Comparison of ENCODE assay signal across 14 mouse cellular contexts in genomic region chr11:59176921-59177320, GRCm38 (mm10). TPM values are rescaled to one million over a fixed set of nuclear protein-coding genes. Genes with fewer than 3 reads are reported as not detected.
DNase-seq lines count a peak whose midpoint lies in the region; ATAC-seq lines count a peak whose summit lies in the region.
"Had no signal": no experiment of that assay in that cellular context is flagged by ENCODE, and none has a peak within 500 bp of the region (broad histone marks: within the 10 kb centered on the region; RNA-seq: fewer than 3 reads in every experiment).

No protein-coding gene starts in this region.

- no peak overlapping the region for H3K27ac ChIP-seq in heart, embryonic 16.5 days (ENCODE audit: low read length)
- no peak overlapping the region for H3K27ac ChIP-seq in intestine, embryonic 14.5 days (ENCODE audit: low read depth)
- H3K27ac ChIP-seq in stomach, embryonic 14.5 days (ENCODE audit: low read length) = no peak overlapping the region
- H3K27ac ChIP-seq: liver, embryonic 15.5 days had no signal

- 4% methylated on average over 34 of the region's 34 CpGs for WGBS in heart, embryonic 16.5 days
- 9% methylated on average over 34 of the region's 34 CpGs for WGBS in intestine, embryonic 14.5 days
- 8% methylated on average over 34 of the region's 34 CpGs for WGBS in stomach, embryonic 14.5 days

- H3K4me2 ChIP-seq in heart, embryonic 16.5 days (ENCODE audit: low read depth, low read length) = peak overlapping the region; percentile 52
- peak overlapping the region; percentile 37; the same call in 1 of the 2 replicates for H3K4me2 ChIP-seq in intestine, embryonic 14.5 days (ENCODE audit: low read length)
- H3K4me2 ChIP-seq in stomach, embryonic 14.5 days (replicated peaks; ENCODE audit: low read depth, low read length) = peak overlapping the region; percentile 30
- H3K4me2 ChIP-seq: liver, embryonic 15.5 days had no signal

- peak overlapping the region; percentile 37 for H3K4me3 ChIP-seq in heart, embryonic 16.5 days (ENCODE audit: low read length)
- peak overlapping the region; percentile 50 for H3K4me3 ChIP-seq in megakaryocyte, embryonic 14.5 days (replicated peaks)
- no peak overlapping the region for H3K4me3 ChIP-seq in intestine, embryonic 14.5 days (ENCODE audit: low read depth, low read length)
- H3K4me3 ChIP-seq in stomach, embryonic 14.5 days (ENCODE audit: low read depth, low read length) = peak overlapping the region; percentile 17; the same call in 1 of the 2 replicates

- ATAC-seq in heart, embryonic 16.5 days (replicated peaks; ENCODE audit: extremely low read depth, insufficient read depth, low FRiP score) = no peak
- no peak for ATAC-seq in megakaryocyte, adult 5-6 weeks (ENCODE audit: poor library complexity, severe bottlenecking)
- ATAC-seq in intestine, embryonic 14.5 days (replicated peaks; ENCODE audit: low FRiP score, low TSS enrichment, low read depth) = no peak
- no peak for ATAC-seq in stomach, embryonic 14.5 days (ENCODE audit: insufficient number of reproducible peaks, insufficient read depth, low FRiP score, low read depth)

- H3K9me3 ChIP-seq in heart, embryonic 16.5 days (replicated peaks; ENCODE audit: control insufficient read depth, low read length) = no peaks in the 10 kb centered on the region
- H3K9me3 ChIP-seq in megakaryocyte, embryonic 14.5 days = 0 out of 2 replicates have a peak, but pooled peaks cover 3% of the 10 kb centered on the region
- no peaks in the 10 kb centered on the region for H3K9me3 ChIP-seq in intestine, embryonic 14.5 days (ENCODE audit: control insufficient read depth, low read length)
- H3K9me3 ChIP-seq in stomach, embryonic 14.5 days (ENCODE audit: control insufficient read depth, low read depth, low read length) = no peaks in the 10 kb centered on the region
- H3K9me3 ChIP-seq: liver, embryonic 15.5 days had no signal

- H3K27me3 ChIP-seq in heart, embryonic 16.5 days (ENCODE audit: control insufficient read depth, insufficient read depth, low read length) = peaks cover 43% of the 10 kb centered on the region
- H3K27me3 ChIP-seq in megakaryocyte, embryonic 14.5 days (replicated peaks) = peaks cover 92% of the 10 kb centered on the region
- peaks cover 50% of the 10 kb centered on the region for H3K27me3 ChIP-seq in intestine, embryonic 14.5 days (replicated peaks; ENCODE audit: control insufficient read depth, insufficient read depth, low read length)
- H3K27me3 ChIP-seq in stomach, embryonic 14.5 days (ENCODE audit: control insufficient read depth, insufficient read depth, low read length) = peaks cover 43% of the 10 kb centered on the region

- H3K9ac ChIP-seq in heart, embryonic 16.5 days (ENCODE audit: low read length) = 0 out of 2 replicates have a peak overlapping the region, but pooled peaks have one; percentile 33
- H3K9ac ChIP-seq in intestine, embryonic 14.5 days (ENCODE audit: low read length) = no peak overlapping the region
- H3K9ac ChIP-seq in stomach, embryonic 14.5 days (replicated peaks; ENCODE audit: low read depth, low read length) = no peak overlapping the region
- H3K9ac ChIP-seq: liver, embryonic 15.5 days had no signal

- H3K4me1 ChIP-seq in heart, embryonic 16.5 days (ENCODE audit: control insufficient read depth, insufficient read depth, low read length) = peaks cover 11% of the 10 kb centered on the region
- H3K4me1 ChIP-seq in megakaryocyte, embryonic 14.5 days = peaks cover 16% of the 10 kb centered on the region
- no peaks in the 10 kb centered on the region for H3K4me1 ChIP-seq in intestine, embryonic 14.5 days (replicated peaks; ENCODE audit: control insufficient read depth, insufficient read depth, low read length)
- H3K4me1 ChIP-seq in stomach, embryonic 14.5 days (ENCODE audit: control insufficient read depth, insufficient read depth, low read length) = peaks cover 4% of the 10 kb centered on the region; the same call in 1 of the 2 replicates

- no peaks in the 10 kb centered on the region for H3K36me3 ChIP-seq in heart, embryonic 16.5 days (ENCODE audit: control insufficient read depth, insufficient read depth)
- H3K36me3 ChIP-seq in megakaryocyte, embryonic 14.5 days (replicated peaks; ENCODE audit: low read length) = no peaks in the 10 kb centered on the region
- no peaks in the 10 kb centered on the region for H3K36me3 ChIP-seq in intestine, embryonic 14.5 days (ENCODE audit: control insufficient read depth, insufficient read depth, low read length)
- H3K36me3 ChIP-seq in stomach, embryonic 14.5 days (ENCODE audit: control insufficient read depth, insufficient read depth, low read length) = no peaks in the 10 kb centered on the region
- H3K36me3 ChIP-seq: liver, embryonic 15.5 days had no signal

- DNase-seq in heart, adult 11 months = no peak
- DNase-seq in intestine, embryonic 14.5 days (ENCODE audit: low spot score) = no peak
- DNase-seq in thymus, adult 18-20 months = no peak
- DNase-seq: cerebellum, adult 11 months; gastrocnemius, postnatal 25 days; right cerebral cortex, postnatal 4 days; thymus, postnatal 14 days had no signal

RNA-seq across cellular contexts. Expression of gene Gjc2, which starts 6.1 kb away (rescaled TPM):
- polyA plus RNA-seq in heart, embryonic 16.5 days (2015; fragmentation: Nextera tagmentation; extraction: Ambion mirVana) = 0.50 and 0.54 TPM in 2 replicates
- polyA plus RNA-seq in megakaryocyte, embryonic 14.5 days (2012; ENCODE audit: insufficient read depth, low replicate concordance) = 0.03 TPM in 1 of 2 replicates, not detected in the other
- not detected in 2 replicates for total RNA-seq in megakaryocyte, adult 5-6 weeks (2015)
- not detected in 2 replicates for total RNA-seq in megakaryocyte, adult 5-6 weeks (2017)
- 0.42 and 0.55 TPM in 2 replicates for polyA plus RNA-seq in intestine, embryonic 14.5 days (2014; fragmentation: Nextera tagmentation; extraction: Ambion mirVana)
- polyA plus RNA-seq in stomach, embryonic 14.5 days (2014; fragmentation: Nextera tagmentation; extraction: Ambion mirVana) = 0.36 TPM in 1 of 2 replicates, not detected in the other
- total RNA-seq: G1E had no signal
- polyA plus RNA-seq: G1E; neural tube, embryonic 14.5 days had no signal

RNA-seq across cellular contexts. Expression of gene Iba57, which starts 13.4 kb away (rescaled TPM):
- polyA plus RNA-seq in heart, embryonic 16.5 days (2015; fragmentation: Nextera tagmentation; extraction: Ambion mirVana) = 9.5 and 10.4 TPM in 2 replicates
- polyA plus RNA-seq in megakaryocyte, embryonic 14.5 days (2012; ENCODE audit: insufficient read depth, low replicate concordance) = 2.5 TPM in 1 of 2 replicates, not detected in the other
- total RNA-seq in megakaryocyte, adult 5-6 weeks (2015) = 0.71 and 1.2 TPM in 2 replicates
- total RNA-seq in megakaryocyte, adult 5-6 weeks (2017) = 1.1 and 2.4 TPM in 2 replicates
- polyA plus RNA-seq in intestine, embryonic 14.5 days (2014; fragmentation: Nextera tagmentation; extraction: Ambion mirVana) = 2.4 and 3.1 TPM in 2 replicates
- polyA plus RNA-seq in stomach, embryonic 14.5 days (2014; fragmentation: Nextera tagmentation; extraction: Ambion mirVana) = 1.8 and 2.6 TPM in 2 replicates

RNA-seq across cellular contexts. Expression of gene Guk1, which starts 15.1 kb away (rescaled TPM):
- polyA plus RNA-seq in heart, embryonic 16.5 days (2015; fragmentation: Nextera tagmentation; extraction: Ambion mirVana) = 130 and 140 TPM in 2 replicates
- polyA plus RNA-seq in megakaryocyte, embryonic 14.5 days (2012; ENCODE audit: insufficient read depth, low replicate concordance) = 19.3 TPM in 1 of 2 replicates, not detected in the other
- 20.6 and 25.1 TPM in 2 replicates for total RNA-seq in megakaryocyte, adult 5-6 weeks (2015)
- total RNA-seq in megakaryocyte, adult 5-6 weeks (2017) = 13.8 and 20.1 TPM in 2 replicates
- 142 and 143 TPM in 2 replicates for polyA plus RNA-seq in intestine, embryonic 14.5 days (2014; fragmentation: Nextera tagmentation; extraction: Ambion mirVana)
- 124 and 130 TPM in 2 replicates for polyA plus RNA-seq in stomach, embryonic 14.5 days (2014; fragmentation: Nextera tagmentation; extraction: Ambion mirVana)

RNA-seq across cellular contexts. Expression of gene Mrpl55, which starts 25.4 kb away (rescaled TPM):
- 115 and 131 TPM in 2 replicates for polyA plus RNA-seq in heart, embryonic 16.5 days (2015; fragmentation: Nextera tagmentation; extraction: Ambion mirVana)
- polyA plus RNA-seq in megakaryocyte, embryonic 14.5 days (2012; ENCODE audit: insufficient read depth, low replicate concordance) = 22.0 and 34.5 TPM in 2 replicates
- 14.7 and 17.6 TPM in 2 replicates for total RNA-seq in megakaryocyte, adult 5-6 weeks (2015)
- total RNA-seq in megakaryocyte, adult 5-6 weeks (2017) = 35.3 and 36.2 TPM in 2 replicates
- polyA plus RNA-seq in intestine, embryonic 14.5 days (2014; fragmentation: Nextera tagmentation; extraction: Ambion mirVana) = 107 and 117 TPM in 2 replicates
- polyA plus RNA-seq in stomach, embryonic 14.5 days (2014; fragmentation: Nextera tagmentation; extraction: Ambion mirVana) = 92.3 and 103 TPM in 2 replicates

RNA-seq across cellular contexts. Expression of gene 2310033P09Rik, which starts 31.2 kb away (rescaled TPM):
- polyA plus RNA-seq in heart, embryonic 16.5 days (2015; fragmentation: Nextera tagmentation; extraction: Ambion mirVana) = 18.8 and 21.0 TPM in 2 replicates
- polyA plus RNA-seq in megakaryocyte, embryonic 14.5 days (2012; ENCODE audit: insufficient read depth, low replicate concordance) = 11.5 and 33.5 TPM in 2 replicates
- total RNA-seq in megakaryocyte, adult 5-6 weeks (2015) = 8.3 and 8.6 TPM in 2 replicates
- total RNA-seq in megakaryocyte, adult 5-6 weeks (2017) = 7.2 and 8.7 TPM in 2 replicates
- 29.9 and 33.5 TPM in 2 replicates for polyA plus RNA-seq in intestine, embryonic 14.5 days (2014; fragmentation: Nextera tagmentation; extraction: Ambion mirVana)
- polyA plus RNA-seq in stomach, embryonic 14.5 days (2014; fragmentation: Nextera tagmentation; extraction: Ambion mirVana) = 28.7 and 34.3 TPM in 2 replicates
